Mouse (Mus musculus): ENCODE data around the gene Crtc2. TPM values are rescaled to one million over a fixed set of nuclear protein-coding genes. Genes with fewer than 3 reads are reported as not detected.

Gene Crtc2
- polyA plus RNA-seq, 2 experiments, result 17.5 to 71.8 TPM

DNA sequence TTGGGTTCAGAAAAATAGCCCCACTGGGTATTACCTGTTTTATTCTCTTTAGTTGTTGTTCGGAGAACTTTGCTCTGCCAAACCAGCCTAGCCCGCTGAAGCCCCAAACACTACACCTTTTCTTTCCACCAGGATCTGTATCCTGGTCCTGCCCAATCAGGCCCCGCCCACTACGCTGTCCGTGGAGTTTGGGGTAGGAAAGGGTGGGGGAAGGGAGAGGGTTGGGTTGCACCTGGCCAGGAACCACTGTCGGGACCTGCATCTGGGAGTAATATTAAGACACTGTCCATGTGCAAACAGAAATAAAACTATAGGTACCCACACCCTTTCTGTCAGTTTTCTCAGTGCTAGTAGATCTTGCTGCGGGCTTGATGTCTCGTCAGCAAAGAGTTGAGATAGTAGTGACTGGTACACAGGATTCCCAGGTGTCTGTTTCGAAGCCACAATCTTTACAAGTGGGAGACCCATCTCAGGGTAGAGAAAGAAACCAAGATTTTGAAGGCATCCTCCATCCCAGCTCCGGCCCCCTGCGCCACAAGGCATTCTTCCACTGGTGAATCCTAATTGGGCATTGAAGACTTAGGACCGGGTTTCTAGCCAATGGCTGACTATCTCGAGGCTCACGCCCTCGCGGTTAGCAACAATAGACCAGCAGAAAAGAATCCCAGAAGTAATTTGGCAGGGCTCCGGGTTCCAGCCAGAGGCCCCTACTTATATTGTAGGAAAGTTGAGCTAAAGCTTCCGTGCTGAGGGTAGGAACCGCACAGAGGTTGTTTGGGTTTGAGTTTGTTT is 10.8 kb upstream of the Crtc2 start, which contains the start of gene Creb3l4:
Creb3l4 (minus strand) TSS at position 529 of the 792 bp plus-strand sequence.
- WGBS, result 3% methylated on average over 19 of the region's 19 CpGs
- no peaks in the 10 kb centered on the region for H3K9me3 ChIP-seq (ENCODE audit: control insufficient read depth, low read length)

DNA sequence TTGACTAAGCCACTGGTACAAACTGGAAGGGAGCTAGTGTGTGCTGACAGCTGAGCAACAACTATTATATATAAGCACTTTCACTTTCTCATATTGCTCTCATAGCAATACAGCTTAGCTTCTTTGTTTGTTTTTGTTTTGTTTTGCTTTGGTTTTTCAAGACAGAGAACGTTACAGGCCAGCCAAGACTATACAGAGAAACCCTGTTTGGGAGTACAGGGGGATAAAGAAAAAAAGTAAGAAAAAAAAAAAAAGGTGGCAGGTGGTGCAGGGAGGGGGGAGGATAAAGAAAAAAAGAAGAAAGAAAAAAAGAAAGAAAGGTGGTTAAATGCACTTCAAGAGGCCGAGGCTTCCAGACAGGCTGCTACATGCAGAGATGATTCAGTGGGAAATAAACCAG is 8.6 kb upstream of the Crtc2 start:
- no peak overlapping the region for H3K9ac ChIP-seq (ENCODE audit: low read depth, low read length, severe bottlenecking)
- H3K27me3 ChIP-seq (ENCODE audit: control insufficient read depth, insufficient read depth, low read length), result no peaks in the 10 kb centered on the region
- H3K27ac ChIP-seq (replicated peaks; ENCODE audit: low read depth, low read length), result no peak overlapping the region
- H3K4me2 ChIP-seq (replicated peaks; ENCODE audit: low read depth, low read length, severe bottlenecking), result no peak overlapping the region
- DNase-seq (ENCODE audit: low spot score) (no peak), ATAC-seq (ENCODE audit: low FRiP score, low read depth) (no peak)
- H3K36me3 ChIP-seq (ENCODE audit: control insufficient read depth, insufficient read depth, low read length), result 0 out of 2 replicates have a peak, but pooled peaks cover 8% of the 10 kb centered on the region
- TF ChIP-seq POLR2A (IDR thresholded peaks at IDR 0.05; ENCODE audit: borderline replicate concordance, extremely low read depth, insufficient read depth, insufficient read length), result no peak
- peaks cover 24% of the 10 kb centered on the region for H3K4me1 ChIP-seq (ENCODE audit: control insufficient read depth, insufficient read depth, low read length)
- no peaks in the 10 kb centered on the region for H3K9me3 ChIP-seq (ENCODE audit: control insufficient read depth, low read length)
- WGBS, result 62% methylated on average over 2 of the region's 2 CpGs
- H3K4me3 ChIP-seq (replicated peaks; ENCODE audit: low read length), result no peak overlapping the region

More for the DNA sequence above, 10.8 kb upstream of the Crtc2 start, which contains the start of gene Creb3l4:
- peak within 1 kb of the TSS; percentile 66 for H3K27ac ChIP-seq (replicated peaks; ENCODE audit: low read depth, low read length)
- TF ChIP-seq POLR2A (IDR thresholded peaks at IDR 0.05; ENCODE audit: borderline replicate concordance, extremely low read depth, insufficient read depth, insufficient read length), result 0 out of 2 replicates have a peak, but pooled peaks have one; percentile 12
- H3K9ac ChIP-seq (ENCODE audit: low read depth, low read length, severe bottlenecking), result peak within 1 kb of the TSS; percentile 40; the same call in 1 of the 2 replicates
- 0 out of 2 replicates have a peak, but pooled peaks cover 3% of the 10 kb centered on the region for H3K36me3 ChIP-seq (ENCODE audit: control insufficient read depth, insufficient read depth, low read length)
- DNase-seq (ENCODE audit: low spot score), result peak; percentile 91
- peak within 1 kb of the TSS; percentile 31 for H3K4me3 ChIP-seq (replicated peaks; ENCODE audit: low read length)
- peaks cover 18% of the 10 kb centered on the region for H3K4me1 ChIP-seq (ENCODE audit: control insufficient read depth, insufficient read depth, low read length)
- no peaks in the 10 kb centered on the region for H3K27me3 ChIP-seq (ENCODE audit: control insufficient read depth, insufficient read depth, low read length)
- H3K4me2 ChIP-seq (replicated peaks; ENCODE audit: low read depth, low read length, severe bottlenecking), result peak within 1 kb of the TSS; percentile 53
- peak; percentile 79 for ATAC-seq (ENCODE audit: low FRiP score, low read depth)

DNA sequence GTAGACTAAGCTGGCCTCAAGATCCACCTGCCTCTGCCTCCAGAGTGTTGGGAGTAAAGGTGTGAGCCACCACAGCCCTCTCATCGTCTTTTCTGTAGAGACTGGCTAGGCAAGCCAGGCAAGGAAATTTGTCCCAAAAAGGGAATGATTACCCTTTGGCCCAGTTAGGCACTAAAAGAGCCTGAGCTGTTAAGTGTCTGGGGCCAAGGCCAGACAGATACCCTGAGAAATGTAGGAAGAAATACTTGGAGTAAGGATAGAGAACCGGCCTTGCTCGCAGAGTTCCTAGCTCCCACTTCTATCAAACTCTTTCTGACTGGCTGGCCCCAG is 6.4 kb upstream of the Crtc2 start:
- peak overlapping the region; percentile 77 for H3K4me3 ChIP-seq (replicated peaks; ENCODE audit: low read length)
- DNase-seq (ENCODE audit: low spot score) (no peak), ATAC-seq (ENCODE audit: low FRiP score, low read depth) (no peak)
- peaks cover 21% of the 10 kb centered on the region for H3K36me3 ChIP-seq (ENCODE audit: control insufficient read depth, insufficient read depth, low read length)
- H3K27ac ChIP-seq (replicated peaks; ENCODE audit: low read depth, low read length), result peak overlapping the region; percentile 92
- H3K9ac ChIP-seq (ENCODE audit: low read depth, low read length, severe bottlenecking), result peak overlapping the region; percentile 57
- no peak for TF ChIP-seq POLR2A (IDR thresholded peaks at IDR 0.05; ENCODE audit: borderline replicate concordance, extremely low read depth, insufficient read depth, insufficient read length)
- H3K4me1 ChIP-seq (ENCODE audit: control insufficient read depth, insufficient read depth, low read length), result peaks cover 21% of the 10 kb centered on the region
- no peaks in the 10 kb centered on the region for H3K27me3 ChIP-seq (ENCODE audit: control insufficient read depth, insufficient read depth, low read length)
- no peaks in the 10 kb centered on the region for H3K9me3 ChIP-seq (ENCODE audit: control insufficient read depth, low read length)
- H3K4me2 ChIP-seq (replicated peaks; ENCODE audit: low read depth, low read length, severe bottlenecking), result peak overlapping the region; percentile 85
- WGBS, result 3% methylated on average over 3 of the region's 3 CpGs

DNA sequence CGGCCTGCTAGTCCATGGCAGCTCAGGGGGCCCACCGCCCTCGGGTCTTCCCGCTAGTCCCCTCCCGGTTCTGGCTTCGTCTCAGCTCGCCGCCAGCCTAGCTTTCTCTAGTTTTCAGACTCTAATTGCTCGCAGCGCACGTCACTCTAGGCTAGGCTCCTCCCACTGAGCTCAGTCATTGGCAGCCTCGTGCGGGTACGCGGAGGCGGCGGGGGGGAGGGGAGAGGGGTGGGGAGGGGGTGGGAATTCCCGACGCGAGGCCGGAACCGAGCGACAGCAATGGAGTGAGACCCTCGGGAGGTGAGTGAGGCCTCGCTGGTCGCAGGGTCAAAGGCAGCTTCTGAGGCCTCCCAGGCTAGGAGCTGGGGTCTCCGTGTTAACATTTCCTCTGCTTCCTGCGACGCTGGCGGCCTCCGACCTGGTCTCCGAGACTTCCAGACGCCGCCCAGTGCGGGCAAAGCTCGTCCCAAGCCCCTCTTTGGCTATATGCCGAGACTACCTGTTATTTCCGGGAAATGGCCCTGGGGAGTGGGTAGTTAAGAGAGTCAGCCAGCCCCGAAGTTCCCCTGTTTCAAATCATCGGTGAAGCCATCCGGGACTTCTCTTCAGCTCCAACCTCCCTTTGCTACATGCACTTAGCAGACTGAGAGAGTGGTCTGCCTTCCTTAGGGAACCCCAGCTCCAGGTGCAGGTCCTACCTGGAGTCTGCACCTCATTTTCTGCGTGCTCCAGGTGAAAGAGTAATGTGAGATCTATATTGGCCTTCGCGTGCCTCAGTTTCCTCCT is 5.8 kb upstream of the Crtc2 start, which contains the start of gene Slc39a1:
Slc39a1 (plus strand) TSS at position 213 of the 786 bp plus-strand sequence.
- TF ChIP-seq POLR2A (IDR thresholded peaks at IDR 0.05; ENCODE audit: borderline replicate concordance, extremely low read depth, insufficient read depth, insufficient read length), result no peak
- peaks cover 17% of the 10 kb centered on the region for H3K4me1 ChIP-seq (ENCODE audit: control insufficient read depth, insufficient read depth, low read length)
- peak within 1 kb of the TSS; percentile 92 for H3K27ac ChIP-seq (replicated peaks; ENCODE audit: low read depth, low read length)
- H3K4me3 ChIP-seq (replicated peaks; ENCODE audit: low read length), result peak within 1 kb of the TSS; percentile 77
- DNase-seq (ENCODE audit: low spot score) (peak; percentile 97), ATAC-seq (ENCODE audit: low FRiP score, low read depth) (peak; percentile 94)
- peak within 1 kb of the TSS; percentile 84 for H3K9ac ChIP-seq (ENCODE audit: low read depth, low read length, severe bottlenecking)
- H3K9me3 ChIP-seq (ENCODE audit: control insufficient read depth, low read length), result no peaks in the 10 kb centered on the region
- under 1% methylated on average over 44 of the region's 44 CpGs for WGBS
- H3K36me3 ChIP-seq (ENCODE audit: control insufficient read depth, insufficient read depth, low read length), result peaks cover 21% of the 10 kb centered on the region
- H3K27me3 ChIP-seq (ENCODE audit: control insufficient read depth, insufficient read depth, low read length), result no peaks in the 10 kb centered on the region
- H3K4me2 ChIP-seq (replicated peaks; ENCODE audit: low read depth, low read length, severe bottlenecking), result peak within 1 kb of the TSS; percentile 85

DNA sequence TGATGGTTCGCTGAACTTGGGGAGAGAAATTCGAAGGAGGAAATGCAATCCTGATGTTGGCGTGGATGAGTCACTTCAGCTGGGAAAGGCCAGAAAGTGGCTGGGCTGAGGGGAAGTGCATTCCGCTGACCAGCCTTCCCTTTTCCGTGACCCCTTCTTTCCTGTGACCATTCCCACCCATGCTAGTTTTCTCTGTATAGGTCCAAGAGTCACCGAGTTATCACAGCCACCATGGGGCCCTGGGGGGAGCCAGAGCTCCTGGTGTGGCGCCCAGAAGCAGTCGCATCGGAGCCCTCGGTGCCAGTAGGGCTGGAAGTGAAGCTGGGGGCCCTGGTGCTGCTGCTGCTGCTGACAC is 5.2 kb upstream of the Crtc2 start:
- H3K4me3 ChIP-seq (replicated peaks; ENCODE audit: low read length), result peak overlapping the region; percentile 77
- H3K9ac ChIP-seq (ENCODE audit: low read depth, low read length, severe bottlenecking), result peak overlapping the region; percentile 84
- WGBS, result 6% methylated on average over 10 of the region's 10 CpGs
- H3K4me2 ChIP-seq (replicated peaks; ENCODE audit: low read depth, low read length, severe bottlenecking), result peak overlapping the region; percentile 85
- no peaks in the 10 kb centered on the region for H3K27me3 ChIP-seq (ENCODE audit: control insufficient read depth, insufficient read depth, low read length)
- H3K9me3 ChIP-seq (ENCODE audit: control insufficient read depth, low read length), result no peaks in the 10 kb centered on the region
- no peak for TF ChIP-seq POLR2A (IDR thresholded peaks at IDR 0.05; ENCODE audit: borderline replicate concordance, extremely low read depth, insufficient read depth, insufficient read length)
- H3K27ac ChIP-seq (replicated peaks; ENCODE audit: low read depth, low read length), result peak overlapping the region; percentile 92
- no peak for DNase-seq (ENCODE audit: low spot score)
- H3K36me3 ChIP-seq (ENCODE audit: control insufficient read depth, insufficient read depth, low read length), result peaks cover 21% of the 10 kb centered on the region
- peaks cover 12% of the 10 kb centered on the region for H3K4me1 ChIP-seq (ENCODE audit: control insufficient read depth, insufficient read depth, low read length)
- ATAC-seq (ENCODE audit: low FRiP score, low read depth), result no peak

Measured in limb, embryonic 14.5 days (tissue).